Mouse (Mus musculus) adrenal gland, adult 18-20 months (tissue): ENCODE data around the gene Ppp3cb. TPM values are rescaled to one million over a fixed set of nuclear protein-coding genes. Genes with fewer than 3 reads are reported as not detected.

ENCODE experiments used
- DNase-seq, 2 experiments: peaks; one replicate each; pipeline ENCODE4 v3.0.0; 2021 to 2022; ENCODE audit warnings: low spot score in 2 of 2
- total RNA-seq, 2 experiments: library from RNA; stranded (reverse); gene quantifications; 1 replicate in 1 of 2; 2 replicates in 1 of 2; pipeline ENCODE4 v1.2.3; 2021

Ppp3cb gene
- total RNA-seq, 2 experiments from 2014 or later, result 60.5 to 61.1 TPM

- DNase-seq, result no peak
Observed at GRCm38 (mm10) chr14:20482051-20482751, 64.2 kb downstream of the Ppp3cb start.

DNA sequence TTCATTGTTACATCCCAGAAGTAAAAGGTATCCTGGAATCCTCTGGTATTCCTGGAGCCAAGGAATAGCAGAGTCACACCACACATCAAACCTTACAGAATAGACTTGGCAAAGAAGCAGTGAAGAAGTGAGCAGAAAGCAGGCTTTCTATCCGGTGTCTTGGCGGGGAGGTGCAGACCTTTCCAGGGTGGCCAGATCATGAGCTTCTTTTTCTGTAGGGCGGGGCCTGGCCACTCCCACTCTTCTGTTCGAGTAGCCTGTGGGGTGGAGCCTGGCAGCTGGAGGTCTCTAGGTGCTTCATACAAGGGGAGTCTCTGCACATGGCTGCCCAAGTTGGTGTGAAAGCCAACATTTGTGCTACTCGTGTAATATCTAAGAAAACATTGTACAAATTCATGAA, 65.2 kb downstream of the Ppp3cb start:
- no peak for DNase-seq

GRCm38 (mm10) chr14:20480195-20480579, 66.2 kb downstream of the Ppp3cb start:
- no peak for DNase-seq

GRCm38 (mm10) chr14:20479291-20480194, 66.8 kb downstream of the Ppp3cb start, which contains the start of gene Anxa7:
Anxa7 (minus strand) TSS chr14:20480133.
- DNase-seq, result peak; percentile 78 to 80

GRCm38 (mm10) chr14:20478801-20479200, 67.6 kb downstream of the Ppp3cb start:
- DNase-seq, result peak; percentile 26 to 34

DNA sequence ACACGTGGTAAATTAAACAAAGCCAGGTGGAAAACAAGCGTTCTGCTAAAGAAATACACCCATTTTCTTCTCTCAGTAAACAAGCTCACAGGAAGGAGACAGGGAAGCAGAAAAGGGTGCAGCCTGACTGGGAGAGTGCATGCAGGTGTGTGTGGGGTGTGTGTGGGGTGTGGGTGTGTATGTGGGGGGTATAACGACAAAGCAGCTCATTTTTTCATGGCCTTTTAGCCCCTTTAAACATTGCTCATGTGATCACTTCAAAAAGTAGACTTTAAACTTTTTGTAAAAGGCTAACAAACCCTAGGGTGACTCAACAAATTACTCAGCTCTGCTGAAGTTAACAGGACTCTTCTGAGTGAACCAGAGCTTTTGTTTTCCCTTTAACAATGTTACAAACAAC, 68.0 kb downstream of the Ppp3cb start:
- no peak for DNase-seq

DNA sequence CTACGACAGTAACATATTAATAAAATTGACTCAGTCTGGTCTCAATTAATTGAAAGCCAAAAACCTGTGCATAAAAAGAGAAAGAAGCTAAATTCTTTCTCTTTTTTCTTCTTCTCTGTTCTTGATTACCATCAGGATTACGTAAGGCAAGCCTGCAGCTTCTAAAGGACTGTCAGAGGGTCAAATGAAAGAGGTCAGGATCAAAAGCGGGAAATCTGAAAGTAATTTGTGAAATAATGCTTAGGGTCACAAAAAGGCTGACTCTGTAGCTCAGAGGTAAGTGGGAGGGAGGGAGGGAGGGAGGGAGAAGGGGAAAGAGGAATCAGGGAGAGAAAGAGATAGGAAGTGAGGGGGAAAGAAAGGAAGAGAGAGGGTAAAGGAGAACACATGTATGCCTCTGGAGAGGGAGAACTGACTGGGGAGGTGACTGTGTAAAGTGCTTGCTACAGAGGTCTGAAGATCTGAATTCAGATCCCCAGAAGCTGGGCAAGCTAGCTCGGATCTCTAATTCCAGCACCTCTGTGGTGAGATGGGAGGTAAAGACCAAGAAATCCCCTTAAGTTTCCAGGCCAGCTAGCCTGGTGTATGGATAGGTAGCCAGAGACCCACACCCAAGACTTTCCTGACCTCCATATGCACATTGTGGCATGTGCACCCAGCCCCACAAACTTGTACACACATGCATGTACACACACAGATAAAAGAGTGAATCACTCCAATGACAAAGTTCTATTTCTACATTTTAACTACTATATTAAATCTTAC, 68.9 kb downstream of the Ppp3cb start:
- DNase-seq, result no peak

DNA sequence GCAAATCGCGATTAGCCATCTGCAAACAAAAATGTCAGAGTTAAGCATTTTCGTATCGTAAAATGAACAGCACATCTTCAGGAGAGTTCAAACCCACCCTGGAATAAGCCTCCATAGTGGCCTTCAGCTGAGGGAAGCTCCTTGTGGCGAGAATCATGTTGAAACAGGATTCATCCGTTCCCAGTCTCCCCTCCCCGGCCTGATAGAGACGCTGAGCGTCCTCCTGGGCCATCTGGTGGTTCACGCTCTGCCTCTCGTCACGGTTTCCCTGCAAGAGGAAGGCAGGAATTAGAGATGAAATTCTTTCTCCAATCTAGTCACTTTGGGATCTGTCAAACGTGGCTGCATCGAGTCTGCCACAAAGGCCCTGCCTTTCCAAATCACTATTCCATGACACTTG, 86.2 kb downstream of the Ppp3cb start:
- DNase-seq, result no peak

- no peak for DNase-seq
Observed at GRCm38 (mm10) chr14:20458378-20458777, 88.0 kb downstream of the Ppp3cb start.

DNA sequence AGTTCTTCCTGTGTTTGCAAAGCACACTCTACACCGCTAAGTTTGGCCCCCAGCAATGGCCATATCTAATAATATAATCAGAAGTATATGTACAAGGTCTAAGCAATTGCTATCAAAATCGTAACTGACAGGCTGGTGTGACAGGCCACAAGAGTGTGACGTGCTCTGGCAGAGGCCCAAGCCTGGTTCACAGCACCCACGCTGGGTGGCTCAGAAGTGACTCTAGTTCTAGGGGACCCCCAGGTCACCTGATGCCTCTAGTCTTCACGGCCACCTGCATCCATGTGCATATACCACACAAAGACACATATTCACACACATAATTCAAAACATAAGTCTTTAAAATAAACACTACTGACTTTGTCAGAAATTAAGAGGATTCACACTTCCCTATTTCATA, 93.4 kb downstream of the Ppp3cb start:
- DNase-seq, result no peak

GRCm38 (mm10) chr14:20451765-20452331, 94.5 kb downstream of the Ppp3cb start, which contains the start of gene Cfap70:
Cfap70 (minus strand) TSS chr14:20452226.
- peak; percentile 41 to 51 for DNase-seq

DNA sequence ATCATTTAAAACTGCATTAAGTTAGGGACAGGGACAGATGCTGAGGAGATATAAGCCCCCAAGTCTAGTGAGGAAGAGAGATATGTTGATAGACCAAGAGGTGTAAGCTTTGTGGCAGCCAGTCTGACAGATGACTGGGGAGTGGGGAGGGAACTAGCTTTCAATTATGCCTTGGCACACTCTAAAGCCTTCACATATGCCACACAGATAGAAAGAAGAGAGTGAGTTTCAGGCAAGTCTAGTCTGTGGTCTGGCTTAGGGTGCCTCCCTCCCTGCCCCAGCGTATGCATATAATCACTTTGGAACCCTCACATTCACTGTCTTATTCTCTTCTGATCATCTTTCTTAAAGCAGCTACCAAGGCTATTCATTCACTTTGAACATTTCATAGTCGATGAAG, 95.1 kb downstream of the Ppp3cb start:
- no peak for DNase-seq

Other genes with a start within 250 kb of the Ppp3cb start
- 10 to 100 TPM; 32.9 to 42.8 TPM for gene Ecd, start 198.5 kb downstream of the Ppp3cb start, total RNA-seq
- gene Fam149b, start 198.4 kb downstream of the Ppp3cb start, total RNA-seq, result 10 to 100 TPM; 37.1 to 43.7 TPM
- 10 to 100 TPM; 28.3 to 33.5 TPM for gene Dnajc9, start 157.7 kb downstream of the Ppp3cb start, total RNA-seq
- gene Mrps16, start 152.9 kb downstream of the Ppp3cb start, total RNA-seq, result 10 to 100 TPM; 61.3 to 67.1 TPM
- 1 to 10 TPM in 1 of 2 experiments, under 1 TPM in 1; 0.96 to 1.1 TPM for gene Cfap70, start 94.3 kb downstream of the Ppp3cb start, total RNA-seq
- gene Anxa7, start 66.4 kb downstream of the Ppp3cb start, total RNA-seq, result 100 to 1,000 TPM; 101 to 116 TPM
- gene Mss51, start 49.7 kb downstream of the Ppp3cb start, total RNA-seq, result under 1 TPM; 0.60 to 0.70 TPM
- gene Usp54, start 94.5 kb upstream of the Ppp3cb start, total RNA-seq, result 10 to 100 TPM; 11.2 to 14.5 TPM
- gene Myoz1, start 110.0 kb upstream of the Ppp3cb start, total RNA-seq, result 1 to 10 TPM in 1 of 2 experiments, not detected in 1; 1.8 TPM
- under 1 TPM; 0.20 to 0.67 TPM for gene Synpo2l, start 121.8 kb upstream of the Ppp3cb start, total RNA-seq
- gene Sec24c, start 127.7 kb upstream of the Ppp3cb start, total RNA-seq, result 100 to 1,000 TPM; 120 to 132 TPM
- 10 to 100 TPM; 12.2 to 16.8 TPM for gene Fut11, start 148.4 kb upstream of the Ppp3cb start, total RNA-seq
- gene Chchd1, start 156.4 kb upstream of the Ppp3cb start, total RNA-seq, result 10 to 100 TPM; 80.8 to 90.3 TPM
- 100 to 1,000 TPM; 129 to 136 TPM for gene Zswim8, start 161.0 kb upstream of the Ppp3cb start, total RNA-seq
- gene Ndst2, start 188.0 kb upstream of the Ppp3cb start, total RNA-seq, result 10 to 100 TPM; 21.6 to 26.1 TPM
- gene Camk2g, start 247.5 kb upstream of the Ppp3cb start, total RNA-seq, result 10 to 100 TPM; 38.2 to 51.8 TPM